Mouse (Mus musculus) C2C12 (cell line): Measurements from ENCODE around the gene Psma5.

Experiments
- CTCF ChIP-seq: IDR thresholded peaks from one replicate; pipeline ENCODE4 v1.5.1; 2011; ENCODE audit not compliant: control insufficient read depth, insufficient read depth, insufficient read length
- MYOD1 ChIP-seq: IDR thresholded peaks from one replicate; pipeline ENCODE4 v1.6.1; 2011; ENCODE audit warnings: low read depth; ENCODE audit not compliant: control insufficient read depth, insufficient read length
- USF1 ChIP-seq: IDR thresholded peaks from one replicate; pipeline ENCODE4 v1.6.1; 2011; ENCODE audit warnings: low read depth, mild to moderate bottlenecking, control low read depth, moderate library complexity

DNA sequence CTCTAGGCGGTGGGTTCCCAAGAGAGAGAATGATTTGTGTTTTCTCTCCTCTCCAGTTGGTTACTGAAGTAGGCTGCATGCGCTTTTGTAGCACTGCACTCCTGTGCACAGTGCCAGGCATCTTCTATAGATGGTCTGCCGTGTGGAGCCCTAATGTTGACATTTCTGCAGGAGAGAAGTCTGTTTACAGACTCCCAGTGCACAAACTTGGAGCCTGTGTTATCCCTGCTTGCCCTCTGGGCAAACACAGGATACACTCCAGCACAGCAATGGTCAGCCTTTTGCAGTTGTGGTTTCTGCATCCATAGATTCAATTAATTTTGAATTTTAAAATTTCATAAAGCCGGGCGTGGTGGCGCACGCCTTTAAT lies 40.3 kb downstream of the Psma5 start:
- no peak for TF ChIP-seq CTCF
- TF ChIP-seq USF1: no peak
- no peak for TF ChIP-seq MYOD1
